Mouse (Mus musculus): ENCODE data around the gene Ttc7.

GRCm38 (mm10) chr17:87236725-87237650 is 45.7 kb upstream of the Ttc7 start:
- no peak for TF ChIP-seq POLR2A (IDR thresholded peaks at IDR 0.05; ENCODE audit: low read depth, low read length)
- TF ChIP-seq CTCF (IDR thresholded peaks at IDR 0.05; ENCODE audit: extremely low read depth, insufficient read depth, insufficient read length, insufficient replicate concordance) = no peak
